Mouse (Mus musculus): ENCODE results near the gene Ccnl1.

DNA sequence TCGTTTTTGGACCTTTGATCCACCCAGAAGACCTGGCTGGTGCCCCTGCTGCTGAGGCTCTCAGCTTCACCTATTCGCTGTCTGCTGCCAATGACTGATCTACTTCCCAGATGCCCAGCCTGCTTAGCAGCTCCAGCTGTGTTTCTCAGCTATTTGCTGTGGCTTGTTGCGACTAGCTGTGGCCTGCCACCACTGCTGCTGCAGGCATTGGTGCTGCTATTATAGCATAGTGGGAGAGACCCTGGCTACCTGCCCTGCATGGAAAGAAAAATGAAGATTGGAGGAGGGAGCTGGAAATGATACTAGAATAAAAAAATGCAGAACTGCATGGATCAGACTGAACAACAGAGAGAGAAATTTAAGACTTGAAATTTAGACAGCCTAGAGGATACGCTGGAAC, 45.1 kb downstream of the Ccnl1 start:
- no peak for TF ChIP-seq POLR2A (IDR thresholded peaks at IDR 0.05; ENCODE audit: insufficient read length, low read depth)
- TF ChIP-seq MYOG (IDR thresholded peaks at IDR 0.05; ENCODE audit: control insufficient read depth in 1 of 3, insufficient read depth in 1 of 3, insufficient read length in 2 of 3, low read depth in 2 of 3): no peak
- TF ChIP-seq TCF12 (IDR thresholded peaks at IDR 0.05; ENCODE audit: insufficient read depth, poor library complexity, severe bottlenecking): no peak
- TF ChIP-seq POLR2AphosphoS2 (IDR thresholded peaks at IDR 0.05; ENCODE audit: insufficient read length, low read depth): no peak
- TF ChIP-seq E2F4 (IDR thresholded peaks at IDR 0.05; ENCODE audit: insufficient read depth): no peak
- no peak for TF ChIP-seq SRF (IDR thresholded peaks at IDR 0.05; ENCODE audit: control insufficient read depth, insufficient read length, low read depth)
